Mouse (Mus musculus): ENCODE measurements at regions not wholly inside any gene's neighbourhood (a gene's known extent, or its start where the extent isn't known, plus 50 kb on each side); places are given as distances from the start of the nearest gene placed in this dataset.
A peak's percentile ranks its signal among the peaks of the same experiment; 100 is the strongest.

DNA sequence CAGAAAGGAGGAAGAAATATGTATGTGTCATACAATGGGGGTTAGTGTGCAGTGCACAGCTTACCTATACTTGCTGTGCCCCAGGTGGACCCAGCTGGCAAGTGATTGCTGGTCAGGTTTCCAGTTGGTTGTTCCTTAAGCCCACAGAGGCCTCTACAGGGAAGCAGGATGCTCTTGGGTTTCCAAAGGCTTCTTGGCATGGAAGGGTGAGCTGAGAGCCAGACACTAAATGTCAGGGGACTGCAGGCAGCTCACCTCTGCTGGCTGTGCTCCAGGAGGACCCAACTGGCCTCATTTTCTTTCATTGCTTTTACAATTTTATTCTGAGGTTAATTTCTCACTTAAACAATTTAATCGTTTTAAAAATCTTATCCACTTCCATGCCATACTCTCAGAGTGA is 108.1 kb downstream of the Gm10184 start:
- DNase-seq = no peak

DNA sequence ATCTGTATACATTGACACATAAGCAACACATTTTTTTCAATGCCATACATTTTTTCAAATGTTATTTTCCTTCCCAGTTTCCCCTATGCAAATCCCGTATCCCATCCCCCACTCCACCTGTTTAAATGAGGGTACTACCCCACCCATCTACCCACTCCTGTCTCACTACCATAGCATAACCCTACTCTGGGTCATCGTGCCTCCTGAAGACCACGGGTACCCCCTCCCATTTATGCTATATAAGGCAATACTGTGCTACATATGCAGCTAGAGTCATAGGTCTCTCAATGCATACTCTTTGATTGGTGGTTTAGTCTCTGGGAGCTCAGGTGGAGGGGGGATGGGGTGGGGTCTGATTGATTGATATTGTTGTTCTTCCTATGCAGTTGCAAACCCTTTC is 132.7 kb downstream of the Gm10184 start:
- no peak for DNase-seq

DNA sequence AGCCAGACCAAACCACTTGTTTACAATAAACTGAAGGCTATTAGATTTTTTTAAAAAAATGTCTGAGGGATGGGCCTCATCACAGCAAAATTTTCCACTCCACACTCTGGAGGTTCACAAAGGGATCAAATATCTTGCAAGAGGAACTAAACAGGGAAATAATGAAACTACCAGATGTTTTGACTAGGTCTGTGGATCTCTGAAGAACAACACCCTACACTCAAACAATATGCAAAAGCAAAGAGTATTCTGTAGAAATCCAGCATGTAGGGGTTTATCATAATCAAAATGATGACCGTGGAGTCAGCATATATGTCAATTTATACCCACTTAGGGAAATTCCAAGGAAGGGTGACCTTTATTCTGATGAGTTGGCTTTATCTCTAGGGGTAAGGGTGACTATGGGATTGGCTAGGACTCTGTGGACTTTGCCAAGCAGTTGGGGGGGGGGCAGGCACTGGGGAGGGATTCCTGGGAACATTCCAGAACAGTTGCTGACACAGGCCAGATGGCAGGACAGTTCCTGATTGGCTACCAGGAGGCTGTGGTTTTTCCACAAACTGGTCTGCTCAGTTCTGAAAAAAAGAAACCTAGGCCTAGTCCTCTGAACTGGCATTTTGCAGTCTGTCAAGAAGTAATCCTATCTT is 143.9 kb downstream of the Gm10184 start:
- DNase-seq = peak; percentile 14

DNA sequence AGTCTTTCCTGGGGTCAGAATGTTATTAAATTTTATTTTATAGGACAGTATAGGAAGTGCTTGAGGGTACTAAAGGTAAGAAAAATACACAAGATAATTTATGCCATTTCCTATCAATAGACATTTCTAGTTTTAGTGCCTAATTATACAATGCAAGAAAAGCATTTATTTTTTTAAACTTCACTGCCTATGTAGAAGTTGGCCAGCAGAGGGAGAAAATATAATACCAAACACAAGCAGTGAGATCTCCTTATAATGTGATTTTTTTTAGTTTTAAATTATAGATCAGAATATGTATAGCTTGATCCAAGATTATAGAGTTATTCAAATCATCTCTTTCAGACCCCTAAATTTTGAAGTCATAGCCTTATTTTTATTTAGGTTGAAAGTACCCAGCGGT is 172.8 kb downstream of the Gm10184 start:
- no peak for DNase-seq

DNA sequence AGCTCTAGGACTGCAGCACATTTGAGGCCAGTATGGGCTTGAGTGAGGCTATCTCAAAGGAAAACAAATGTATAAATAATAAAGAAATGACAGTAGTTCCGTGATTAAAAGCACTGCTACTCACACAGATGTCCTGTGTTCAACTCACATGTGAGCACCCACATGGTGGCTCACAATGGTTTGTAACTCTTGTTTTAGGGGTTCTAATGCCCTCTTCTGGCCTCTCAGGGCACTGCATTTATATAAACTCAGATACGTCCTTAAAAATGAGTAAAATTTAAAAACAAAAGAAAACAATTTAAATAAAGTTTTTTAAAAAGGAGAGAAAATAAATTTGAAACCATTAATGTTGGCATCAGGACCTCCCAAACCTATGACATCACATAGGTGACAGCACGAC is 184.7 kb downstream of the Gm10184 start:
- DNase-seq = no peak

DNA sequence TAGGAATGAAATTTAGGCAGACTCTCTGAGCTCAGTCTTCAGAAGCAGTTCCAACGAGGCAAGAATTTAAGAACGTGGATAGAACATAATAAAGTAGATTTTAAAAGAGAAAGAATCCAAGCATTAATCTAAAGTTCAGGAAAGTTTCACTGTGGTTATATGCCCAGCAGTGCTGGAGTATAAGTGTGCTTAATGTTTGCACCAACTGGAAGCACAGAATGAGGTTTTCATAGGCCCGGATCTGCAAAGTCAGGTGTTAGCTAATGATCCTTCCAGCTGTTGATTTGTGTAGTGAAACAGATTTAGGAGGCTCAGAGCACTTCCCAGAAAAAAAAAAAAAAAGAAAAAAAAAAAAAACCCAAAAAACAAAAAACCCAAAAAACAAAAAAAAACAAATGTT is 228.5 kb downstream of the Gm10184 start:
- no peak for DNase-seq

DNA sequence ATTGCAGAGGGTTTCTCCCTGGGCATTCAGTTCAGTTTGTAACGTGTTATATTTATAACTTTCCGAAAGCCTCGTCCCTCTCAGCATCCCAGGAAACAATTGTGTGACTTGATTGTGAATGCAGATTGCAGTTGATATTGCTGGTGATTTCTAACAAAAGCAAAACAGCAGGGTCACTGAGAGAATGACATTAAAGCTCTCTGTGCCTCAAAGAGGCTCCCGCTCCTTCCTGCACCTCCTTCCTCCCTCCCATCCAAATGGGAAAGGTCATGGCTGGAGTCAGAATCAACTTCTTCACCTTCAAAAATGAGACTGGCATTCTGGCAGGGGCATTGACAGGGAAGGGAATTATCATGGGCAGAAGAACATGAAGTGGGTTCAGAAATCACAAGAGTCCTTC is 251.9 kb downstream of the Gm10184 start:
- DNase-seq = no peak

DNA sequence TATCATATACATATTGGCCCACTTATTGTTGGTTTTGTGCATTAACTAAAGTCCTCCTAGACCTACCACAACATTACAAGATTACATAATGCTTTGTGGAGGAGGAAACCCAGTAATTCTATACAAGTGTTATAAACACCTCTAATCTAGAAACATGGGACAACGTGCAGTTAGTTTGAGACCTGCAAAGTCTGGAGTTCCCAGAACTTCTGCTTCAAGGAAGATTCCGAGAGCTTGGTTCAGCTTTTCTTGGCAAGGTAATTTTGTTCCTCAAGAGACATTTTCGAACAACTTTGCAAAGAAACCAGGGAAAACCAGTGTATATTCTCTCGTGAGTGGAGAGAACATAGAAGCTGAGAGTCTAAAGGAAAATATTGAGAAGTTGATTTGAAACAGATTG is 254.0 kb downstream of the Gm10184 start:
- no peak for DNase-seq

DNA sequence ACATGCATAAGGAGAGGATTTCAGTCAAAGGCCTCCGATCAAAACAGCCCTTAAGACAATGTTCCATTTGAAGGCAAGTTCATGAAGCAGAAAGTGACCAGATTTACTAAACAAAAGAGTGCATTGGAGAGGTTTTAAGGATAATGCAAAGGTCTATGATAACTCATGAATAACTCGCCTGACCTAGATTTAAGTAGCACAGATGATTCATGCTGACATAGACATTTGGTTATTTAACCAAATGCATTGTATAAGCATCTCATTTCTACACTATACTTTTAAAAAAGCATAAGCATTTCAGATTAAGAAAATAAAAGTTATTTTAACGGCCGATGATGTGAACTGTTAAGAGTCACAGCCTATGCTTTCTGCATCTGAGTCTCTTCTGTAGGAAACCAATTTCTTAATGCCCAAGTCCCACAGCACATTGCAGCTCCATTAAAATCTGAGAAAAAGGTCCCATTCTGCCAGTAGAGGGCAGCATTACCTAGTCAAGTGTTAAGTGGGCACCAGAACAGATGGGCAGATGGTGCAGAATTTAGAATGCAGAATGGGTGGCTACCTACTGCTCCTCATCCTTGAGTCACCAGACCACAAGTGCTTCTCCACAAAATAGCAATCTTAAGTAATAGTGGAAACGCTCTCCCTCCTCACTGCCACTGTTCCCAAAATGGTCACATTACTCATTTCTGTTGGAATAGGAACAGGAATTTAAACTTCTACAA is 256.0 kb downstream of the Gm10184 start:
- no peak for DNase-seq

DNA sequence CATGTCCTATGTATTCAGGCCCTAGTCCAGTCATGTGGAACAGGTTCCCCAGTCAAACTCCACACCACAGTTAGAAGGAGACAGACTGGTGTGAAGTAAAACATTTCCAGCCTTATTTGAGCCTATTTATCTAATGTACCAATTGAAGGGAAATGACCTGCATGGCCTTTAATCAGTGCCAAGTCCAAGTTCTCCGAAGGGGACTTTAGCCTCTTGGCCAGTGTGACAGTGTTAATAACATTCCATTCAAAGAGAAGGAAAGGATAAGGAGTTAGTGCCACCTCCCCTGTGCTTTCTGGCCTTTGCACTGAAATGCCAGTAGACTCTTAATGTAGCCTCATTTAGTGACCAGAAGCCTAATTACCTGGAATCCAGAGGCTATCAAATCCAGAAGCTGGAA is 264.2 kb downstream of the Gm10184 start:
- no peak for DNase-seq

Measured in gastrocnemius, postnatal 25 days (tissue).